Mouse (Mus musculus): ENCODE results near the gene Insc.

DNA sequence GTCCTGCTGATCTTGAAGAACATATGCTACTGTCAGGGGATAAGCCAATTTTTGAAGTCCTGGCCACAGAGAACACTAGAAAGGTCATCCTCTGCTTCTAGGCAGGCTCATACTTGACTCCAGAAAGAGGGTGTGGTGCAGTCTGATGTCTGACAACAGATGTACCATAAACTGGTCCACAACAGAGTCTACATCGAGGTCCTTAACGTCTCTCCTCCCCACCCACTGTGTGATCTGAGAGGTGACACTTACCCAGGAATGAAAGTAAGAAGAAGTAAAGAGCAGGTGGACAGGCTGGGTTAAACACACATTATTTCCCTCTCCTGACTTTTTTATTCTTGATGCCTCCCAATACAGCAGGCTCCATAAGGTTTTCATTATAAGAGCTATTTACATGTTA lies 50.9 kb downstream of the Insc start:
- TF ChIP-seq TCF12 (IDR thresholded peaks at IDR 0.05; ENCODE audit: low read depth, low read length) (no peak), CTCF (IDR thresholded peaks at IDR 0.05 in 2 of 3, conservative IDR thresholded peaks at IDR 0.05 in 1 of 3; ENCODE audit: control insufficient read depth in 1 of 3, insufficient read depth in 1 of 3, low read depth in 2 of 3, low read length in 3 of 3, poor library complexity in 1 of 3, severe bottlenecking in 1 of 3) (no peak)
